Mouse (Mus musculus) brain, embryonic 14.5 days (tissue): Measurements from ENCODE around the gene Traf4.

ENCODE experiments used
- CTCF ChIP-seq: fragments of 200-500 bp; IDR thresholded peaks from 2 replicates; pipeline ENCODE4 v1.5.1; 2012; ENCODE audit warnings: inconsistent platforms, mild to moderate bottlenecking, moderate library complexity, borderline replicate concordance; ENCODE audit not compliant: insufficient read depth, insufficient read length; ENCODE audit errors: extremely low read depth
- POLR2A ChIP-seq: fragments of 200-500 bp; IDR thresholded peaks from 2 replicates; pipeline ENCODE4 v1.6.1; 2012; ENCODE audit warnings: mild to moderate bottlenecking, inconsistent platforms, borderline replicate concordance; ENCODE audit not compliant: poor library complexity, insufficient read depth, insufficient read length, severe bottlenecking; ENCODE audit errors: extremely low read depth

DNA sequence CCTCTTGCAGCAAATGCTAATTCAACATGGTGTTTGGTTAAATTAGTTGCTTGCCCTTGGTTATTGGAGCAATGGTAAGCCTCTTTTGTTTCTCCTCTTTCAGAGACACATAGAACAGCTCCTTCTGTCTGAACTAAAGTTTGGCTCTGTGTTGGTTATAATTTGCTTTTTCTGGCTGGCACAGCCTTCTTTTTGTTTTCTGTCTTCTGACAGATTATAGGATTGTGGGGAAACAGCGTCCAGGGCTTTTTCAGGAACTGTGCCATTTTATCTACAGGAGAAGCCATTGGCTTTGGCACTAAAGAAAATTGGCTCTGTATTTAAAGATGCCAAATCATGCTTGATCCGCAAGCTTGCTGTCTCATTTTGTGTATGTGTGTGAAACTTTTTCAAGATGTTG is 51.8 kb downstream of the Traf4 start:
- no peak for TF ChIP-seq CTCF
- no peak for TF ChIP-seq POLR2A
